ENCODE assay signal across 15 mouse cellular contexts in genomic region chr5:28009386-28009785, GRCm38 (mm10).
"Had no signal": no experiment of that assay in that cellular context is flagged by ENCODE, and none has a peak within 500 bp of the region (broad histone marks: within the 10 kb centered on the region; RNA-seq: fewer than 3 reads in every experiment).

No protein-coding gene starts in this region.

- H3K9me3 ChIP-seq: limb, embryonic 12.5 days; midbrain, embryonic 13.5 days; neural tube, embryonic 15.5 days had no signal

- ATAC-seq: lung, postnatal 0 days; midbrain, embryonic 13.5 days had no signal

- H3K4me3 ChIP-seq: limb, embryonic 12.5 days; midbrain, embryonic 13.5 days; neural tube, embryonic 15.5 days had no signal

- H3K4me1 ChIP-seq: limb, embryonic 12.5 days; midbrain, embryonic 13.5 days; neural tube, embryonic 15.5 days had no signal

- H3K27me3 ChIP-seq: limb, embryonic 12.5 days; midbrain, embryonic 13.5 days; neural tube, embryonic 15.5 days had no signal

- H3K9ac ChIP-seq: limb, embryonic 12.5 days; midbrain, embryonic 13.5 days; neural tube, embryonic 15.5 days had no signal

- H3K36me3 ChIP-seq: limb, embryonic 12.5 days; midbrain, embryonic 13.5 days; neural tube, embryonic 15.5 days had no signal

- DNase-seq: kidney, adult 11 months; kidney, adult 9 months; kidney, postnatal 36 days; layer of hippocampus, adult 9-11 months; right cerebral cortex, adult 18-20 months; right cerebral cortex, postnatal 25 days; thymus, adult 2 months; thymus, postnatal 36 days had no signal

- H3K4me2 ChIP-seq: limb, embryonic 12.5 days; liver, embryonic 11.5 days; midbrain, embryonic 13.5 days; neural tube, embryonic 15.5 days had no signal

- H3K27ac ChIP-seq: kidney, postnatal 0 days; limb, embryonic 12.5 days; macrophage; midbrain, embryonic 13.5 days; neural tube, embryonic 15.5 days had no signal
